Mouse (Mus musculus): ENCODE measurements around the gene Ttl. TPM values are rescaled to one million over a fixed set of nuclear protein-coding genes. Genes with fewer than 3 reads are reported as not detected.

Ttl gene
- polyA plus RNA-seq, 1 experiment, result 30.4 TPM

DNA sequence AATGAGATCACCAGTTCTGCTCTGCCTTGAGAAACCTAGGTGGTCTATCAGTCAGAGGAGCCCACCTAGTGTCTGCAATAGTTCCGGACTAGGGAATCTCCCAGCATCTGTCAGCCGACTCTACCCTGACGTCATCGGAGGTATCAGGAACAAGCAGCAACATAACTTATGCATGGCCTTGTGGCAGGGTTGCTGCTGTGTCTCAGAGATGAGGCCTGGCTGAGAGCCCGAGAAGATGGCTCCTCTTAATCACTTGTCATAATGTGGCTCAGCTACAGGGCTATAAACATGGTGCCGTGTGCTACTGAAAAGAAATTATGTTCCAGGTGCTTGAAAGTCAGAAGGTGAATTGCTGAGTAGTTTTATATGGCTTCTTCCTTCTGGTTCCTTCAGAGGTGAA is 10.0 kb upstream of the Ttl start:
- no peak for TF ChIP-seq CTCF (IDR thresholded peaks at IDR 0.05; ENCODE audit: borderline replicate concordance, extremely low read depth, insufficient read depth, insufficient read length)
- no peak for TF ChIP-seq POLR2A (IDR thresholded peaks at IDR 0.05; ENCODE audit: borderline replicate concordance, extremely low read depth, insufficient read depth, insufficient read length, poor library complexity, severe bottlenecking)
- no peak for DNase-seq (ENCODE audit: low read depth)

DNA sequence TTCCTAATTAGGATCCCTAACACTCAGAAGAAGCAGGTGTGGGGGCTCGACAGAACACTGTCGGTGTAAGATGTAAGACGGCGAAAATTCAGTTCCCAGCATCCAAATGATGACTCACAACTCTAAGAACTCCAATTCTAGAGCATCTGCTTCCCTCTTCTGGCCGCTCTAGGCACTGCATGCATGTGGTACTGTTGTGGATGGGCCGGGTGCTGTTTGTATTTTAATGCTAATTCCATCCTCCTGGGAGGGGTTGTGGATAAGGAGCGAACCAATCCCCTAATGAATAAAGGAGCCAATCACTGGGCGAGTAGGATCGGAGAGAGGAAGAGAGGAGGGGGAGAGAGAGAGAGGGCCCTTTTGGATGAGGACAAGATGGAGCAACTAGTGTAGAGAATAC is 9.1 kb upstream of the Ttl start:
- DNase-seq (ENCODE audit: low read depth), result peak; percentile 33
- TF ChIP-seq CTCF (IDR thresholded peaks at IDR 0.05; ENCODE audit: borderline replicate concordance, extremely low read depth, insufficient read depth, insufficient read length) (peak; percentile 40; the same call in 1 of the 2 replicates), POLR2A (IDR thresholded peaks at IDR 0.05; ENCODE audit: borderline replicate concordance, extremely low read depth, insufficient read depth, insufficient read length, poor library complexity, severe bottlenecking) (no peak)

DNA sequence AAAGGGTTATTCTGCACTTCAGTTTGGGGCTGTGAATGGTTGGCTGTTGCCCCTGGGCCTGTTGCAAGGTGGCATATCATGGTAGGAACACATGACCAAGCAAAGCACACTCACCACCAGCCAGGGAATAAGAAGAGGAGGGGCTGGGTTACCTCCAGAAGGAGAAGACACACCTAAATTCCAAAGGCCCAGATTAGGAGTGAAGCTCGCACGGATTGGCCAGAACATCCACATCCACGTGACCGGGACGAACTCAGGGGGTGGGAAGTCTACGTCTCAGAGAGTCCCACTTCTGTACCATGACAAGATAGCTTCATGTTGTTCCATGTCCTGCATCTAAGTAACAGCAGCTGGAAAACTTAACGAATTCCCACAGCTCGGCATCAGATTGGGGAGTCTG is 8.5 kb upstream of the Ttl start:
- no peak for DNase-seq (ENCODE audit: low read depth)
- TF ChIP-seq CTCF (IDR thresholded peaks at IDR 0.05; ENCODE audit: borderline replicate concordance, extremely low read depth, insufficient read depth, insufficient read length) (no peak), POLR2A (IDR thresholded peaks at IDR 0.05; ENCODE audit: borderline replicate concordance, extremely low read depth, insufficient read depth, insufficient read length, poor library complexity, severe bottlenecking) (no peak)

DNA sequence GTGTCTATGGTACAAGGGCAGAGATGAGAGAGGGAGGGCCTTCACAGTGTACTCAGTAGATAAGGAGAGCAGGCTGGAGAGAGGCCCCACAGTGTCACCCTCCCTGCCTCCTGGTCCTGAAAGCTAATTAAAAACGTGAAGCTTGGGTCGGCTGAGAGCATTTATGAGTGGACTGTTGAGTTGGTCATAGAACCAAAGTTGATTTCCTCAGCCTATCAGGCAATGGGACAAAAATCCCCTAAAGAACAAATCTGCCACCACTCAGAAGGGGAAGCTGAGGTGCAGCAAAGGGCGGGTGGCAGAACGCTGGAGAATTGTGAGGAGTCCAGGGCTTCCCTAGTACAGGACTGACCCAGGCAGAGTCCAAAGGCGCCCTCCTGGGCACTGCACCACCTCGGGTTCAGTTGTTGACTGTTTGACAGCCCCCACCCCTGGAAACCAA is 7.8 kb upstream of the Ttl start:
- DNase-seq (ENCODE audit: low read depth), result no peak
- TF ChIP-seq POLR2A (IDR thresholded peaks at IDR 0.05; ENCODE audit: borderline replicate concordance, extremely low read depth, insufficient read depth, insufficient read length, poor library complexity, severe bottlenecking) (no peak), CTCF (IDR thresholded peaks at IDR 0.05; ENCODE audit: borderline replicate concordance, extremely low read depth, insufficient read depth, insufficient read length) (no peak)

DNA sequence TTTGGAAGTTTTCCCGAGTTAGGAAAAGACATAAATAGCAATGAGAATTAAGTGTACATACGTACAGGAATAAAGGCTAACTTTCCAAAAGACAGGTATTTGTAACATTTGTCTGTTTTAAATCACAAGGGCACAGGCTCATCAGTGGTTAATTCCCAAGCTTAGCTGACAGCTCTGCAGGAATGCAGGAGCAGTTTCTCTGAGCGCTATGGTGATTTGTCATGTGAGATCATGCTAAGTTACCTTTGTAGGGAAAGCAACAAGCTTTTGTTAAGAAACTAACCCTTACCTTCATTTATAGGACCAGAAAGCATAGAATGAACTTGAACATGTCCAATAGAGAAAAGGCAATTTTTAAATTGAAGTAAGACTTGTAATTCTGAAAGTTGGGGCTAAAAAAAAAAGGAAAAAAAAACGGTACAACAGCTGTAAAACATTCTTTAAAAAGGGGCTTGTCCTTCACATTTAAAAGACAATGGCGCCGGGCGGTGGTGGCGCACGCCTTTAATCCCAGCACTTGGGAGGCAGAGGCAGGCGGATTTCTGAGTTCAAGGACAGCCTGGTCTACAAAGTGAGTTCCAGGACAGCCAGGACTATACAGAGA is 4.2 kb upstream of the Ttl start:
- TF ChIP-seq CTCF (IDR thresholded peaks at IDR 0.05; ENCODE audit: borderline replicate concordance, extremely low read depth, insufficient read depth, insufficient read length) (no peak), POLR2A (IDR thresholded peaks at IDR 0.05; ENCODE audit: borderline replicate concordance, extremely low read depth, insufficient read depth, insufficient read length, poor library complexity, severe bottlenecking) (no peak)
- no peak for DNase-seq (ENCODE audit: low read depth)

DNA sequence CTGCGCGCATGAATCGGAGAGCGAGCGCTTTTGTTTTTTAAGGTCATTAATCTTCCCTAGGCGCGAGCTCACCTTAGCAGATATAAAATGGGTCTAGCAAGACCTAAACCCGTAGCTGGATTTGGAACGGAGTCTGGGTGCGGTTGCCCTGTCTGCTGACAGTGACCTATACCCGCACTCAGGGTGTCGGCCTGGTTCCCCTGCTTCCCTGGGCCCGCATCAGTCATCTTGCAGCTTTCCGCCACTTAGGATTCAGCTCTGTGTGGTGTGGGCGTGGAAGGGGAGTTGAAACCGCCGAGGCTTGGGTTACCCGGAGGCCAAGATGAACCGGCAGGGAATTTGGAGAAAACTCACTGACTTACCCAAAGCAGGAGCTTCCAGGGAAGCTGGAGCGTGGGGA is 584 bp downstream of the Ttl start:
- DNase-seq (ENCODE audit: low read depth), result peak; percentile 75
- TF ChIP-seq CTCF (IDR thresholded peaks at IDR 0.05; ENCODE audit: borderline replicate concordance, extremely low read depth, insufficient read depth, insufficient read length) (no peak), POLR2A (IDR thresholded peaks at IDR 0.05; ENCODE audit: borderline replicate concordance, extremely low read depth, insufficient read depth, insufficient read length, poor library complexity, severe bottlenecking) (no peak)

DNA sequence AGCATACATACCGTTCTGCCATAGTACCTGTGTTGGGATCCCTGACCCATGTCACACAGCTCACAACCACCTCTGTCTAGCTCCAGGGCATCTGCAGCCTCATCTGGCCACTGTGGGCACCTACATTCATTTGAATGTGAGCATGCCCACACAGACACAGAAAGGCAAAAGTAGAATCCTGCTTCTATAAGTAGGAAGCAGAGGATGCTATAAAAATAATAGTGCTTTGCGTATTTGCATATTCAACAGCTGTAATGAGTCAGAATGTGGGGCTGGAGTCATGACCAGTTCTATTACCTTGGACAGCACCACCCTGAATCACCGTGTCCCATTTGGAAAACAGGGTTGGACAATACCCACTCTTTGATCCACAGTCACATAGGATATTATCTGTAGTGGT is 4.6 kb downstream of the Ttl start:
- TF ChIP-seq CTCF (IDR thresholded peaks at IDR 0.05; ENCODE audit: borderline replicate concordance, extremely low read depth, insufficient read depth, insufficient read length), result no peak
- TF ChIP-seq POLR2A (IDR thresholded peaks at IDR 0.05; ENCODE audit: borderline replicate concordance, extremely low read depth, insufficient read depth, insufficient read length, poor library complexity, severe bottlenecking), result no peak
- DNase-seq (ENCODE audit: low read depth), result no peak

DNA sequence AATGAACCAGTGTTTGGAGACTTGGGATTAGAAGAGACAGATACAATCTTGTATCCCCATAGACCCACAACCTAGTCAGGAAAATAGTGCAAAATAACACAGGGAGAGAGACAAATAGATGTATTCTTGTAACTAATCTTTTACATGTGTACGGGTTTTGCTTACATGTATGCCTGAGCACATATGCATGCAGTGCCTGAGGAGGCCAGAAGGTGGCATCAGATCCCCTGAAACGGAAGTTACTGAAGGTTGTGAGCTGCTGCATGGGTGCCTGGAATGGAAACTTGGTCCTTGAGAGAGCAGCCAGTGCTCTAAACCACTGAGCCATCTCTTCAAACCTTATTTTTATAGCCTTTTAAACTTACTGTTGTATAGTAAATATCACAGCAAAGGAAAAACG is 12.6 kb downstream of the Ttl start:
- TF ChIP-seq CTCF (IDR thresholded peaks at IDR 0.05; ENCODE audit: borderline replicate concordance, extremely low read depth, insufficient read depth, insufficient read length) (peak; percentile 39; the same call in 1 of the 2 replicates), POLR2A (IDR thresholded peaks at IDR 0.05; ENCODE audit: borderline replicate concordance, extremely low read depth, insufficient read depth, insufficient read length, poor library complexity, severe bottlenecking) (no peak)
- peak; percentile 28 for DNase-seq (ENCODE audit: low read depth)

DNA sequence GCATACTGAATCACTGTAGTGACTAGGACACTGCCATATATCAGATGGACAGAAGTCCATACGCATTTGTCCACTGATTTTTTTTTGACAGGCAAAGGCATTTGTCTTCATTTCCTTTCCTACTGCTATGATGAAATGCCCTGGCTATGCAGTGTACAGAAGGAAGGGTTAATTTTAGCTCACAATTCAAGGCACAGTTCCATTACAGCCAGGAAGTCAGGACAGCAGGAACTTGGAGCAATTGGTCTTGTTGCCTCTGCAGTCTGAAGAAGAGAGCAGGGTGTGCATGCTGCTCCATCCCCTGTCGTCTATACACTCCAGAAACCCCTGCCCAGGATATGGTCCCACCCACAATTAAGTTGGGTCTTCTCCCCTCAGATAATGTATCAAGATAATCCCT is 13.5 kb downstream of the Ttl start:
- no peak for DNase-seq (ENCODE audit: low read depth)
- TF ChIP-seq CTCF (IDR thresholded peaks at IDR 0.05; ENCODE audit: borderline replicate concordance, extremely low read depth, insufficient read depth, insufficient read length), result no peak
- TF ChIP-seq POLR2A (IDR thresholded peaks at IDR 0.05; ENCODE audit: borderline replicate concordance, extremely low read depth, insufficient read depth, insufficient read length, poor library complexity, severe bottlenecking), result no peak

DNA sequence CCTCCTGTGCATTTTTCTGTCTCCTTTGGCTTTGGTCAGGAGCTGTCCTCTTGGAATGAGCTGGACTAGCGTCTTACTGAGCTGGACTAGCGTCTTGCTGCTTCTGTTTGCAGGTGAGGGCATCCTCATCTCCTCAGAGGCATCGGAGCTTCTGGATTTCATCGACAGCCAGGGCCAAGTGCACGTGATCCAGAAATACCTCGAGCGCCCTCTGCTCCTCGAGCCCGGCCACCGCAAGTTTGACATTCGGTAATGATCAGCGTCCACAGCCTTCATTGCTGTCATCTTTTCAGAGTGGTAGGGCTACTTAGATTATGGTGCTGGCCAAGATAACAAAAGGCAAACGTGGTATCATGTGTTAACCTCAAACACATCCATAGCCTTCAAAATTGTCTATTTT is 15.4 kb downstream of the Ttl start:
- TF ChIP-seq CTCF (IDR thresholded peaks at IDR 0.05; ENCODE audit: borderline replicate concordance, extremely low read depth, insufficient read depth, insufficient read length) (no peak), POLR2A (IDR thresholded peaks at IDR 0.05; ENCODE audit: borderline replicate concordance, extremely low read depth, insufficient read depth, insufficient read length, poor library complexity, severe bottlenecking) (no peak)
- no peak for DNase-seq (ENCODE audit: low read depth)

DNA sequence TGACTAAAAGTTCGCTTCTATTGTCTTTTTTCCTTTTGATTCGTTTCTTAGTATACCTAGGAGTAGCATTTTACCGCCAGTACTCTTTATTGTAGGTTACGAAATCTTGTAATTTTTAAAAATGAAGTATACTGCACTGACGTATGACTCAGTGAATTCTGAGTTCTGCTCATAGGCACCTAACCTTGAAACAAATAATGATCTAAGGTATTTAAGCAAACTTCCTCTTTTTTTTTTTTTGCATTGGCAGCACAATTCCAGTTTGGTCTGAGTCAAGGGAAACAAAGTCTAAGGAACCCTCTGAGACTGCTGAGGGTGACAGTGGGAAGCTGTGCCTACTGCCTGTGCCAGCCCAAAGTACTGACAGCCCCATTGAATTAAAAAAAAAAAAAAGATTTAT is 17.8 kb downstream of the Ttl start:
- TF ChIP-seq POLR2A (IDR thresholded peaks at IDR 0.05; ENCODE audit: borderline replicate concordance, extremely low read depth, insufficient read depth, insufficient read length, poor library complexity, severe bottlenecking), result no peak
- no peak for TF ChIP-seq CTCF (IDR thresholded peaks at IDR 0.05; ENCODE audit: borderline replicate concordance, extremely low read depth, insufficient read depth, insufficient read length)
- no peak for DNase-seq (ENCODE audit: low read depth)

DNA sequence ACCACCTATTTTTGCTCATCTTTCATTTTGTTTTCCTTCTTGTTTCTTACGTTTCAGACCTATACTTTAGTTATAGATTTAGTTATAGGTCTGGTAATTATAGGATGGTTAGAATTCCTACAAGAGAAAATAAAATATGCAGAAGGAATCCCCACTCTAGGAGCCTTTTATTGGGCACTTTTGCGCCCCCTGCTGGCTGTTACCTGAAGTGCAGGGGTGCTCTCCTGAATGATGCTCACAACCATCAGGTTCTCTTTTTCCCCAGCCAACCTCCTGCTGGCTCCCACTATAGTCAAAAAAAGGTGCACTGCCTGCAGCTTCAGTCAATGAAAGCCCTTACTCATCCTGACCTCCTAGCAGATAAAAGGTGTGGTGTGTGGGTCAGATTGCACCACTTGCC is 19.2 kb downstream of the Ttl start:
- TF ChIP-seq CTCF (IDR thresholded peaks at IDR 0.05; ENCODE audit: borderline replicate concordance, extremely low read depth, insufficient read depth, insufficient read length) (peak; percentile 71), POLR2A (IDR thresholded peaks at IDR 0.05; ENCODE audit: borderline replicate concordance, extremely low read depth, insufficient read depth, insufficient read length, poor library complexity, severe bottlenecking) (no peak)
- peak; percentile 46 for DNase-seq (ENCODE audit: low read depth)
